Mouse (Mus musculus): ENCODE data around the gene Crcp. TPM values are rescaled to one million over a fixed set of nuclear protein-coding genes. Genes with fewer than 3 reads are reported as not detected.
A peak's percentile ranks its signal among the peaks of the same experiment; 100 is the strongest.

The Crcp gene
- total RNA-seq (2012; rRNA removed) (42.3 and 50.2 TPM in 2 replicates), total RNA-seq (2014; rRNA removed) (57.1 and 58.3 TPM in 2 replicates), polyA plus RNA-seq (2012; ENCODE audit: insufficient read length, low read depth) (63.2 and 73.6 TPM in 2 replicates)

- peaks cover 14% of the 10 kb centered on the region; the same call in 1 of the 2 replicates for H3K79me2 ChIP-seq (replicated peaks; ENCODE audit: control insufficient read depth, extremely low read depth, insufficient read depth, poor library complexity, severe bottlenecking)
- H3K27ac ChIP-seq (ENCODE audit: insufficient read depth, low read depth) = peak within 1 kb of the TSS; percentile 61
- H3K27me3 ChIP-seq (replicated peaks) = peaks cover 6% of the 10 kb centered on the region
- TF ChIP-seq MYC (IDR thresholded peaks at IDR 0.05; ENCODE audit: low read depth, low read length) (peak; percentile 83), NRF1 (IDR thresholded peaks at IDR 0.05; ENCODE audit: low read depth, low read length) (peak; percentile 83), CTCF (conservative IDR thresholded peaks at IDR 0.05 in 1 of 2, IDR thresholded peaks at IDR 0.05 in 1 of 2; ENCODE audit: low read depth in 2 of 2, low read length in 2 of 2) (no peak), RAD21 (IDR thresholded peaks at IDR 0.05; ENCODE audit: low read depth, low read length) (no peak), TCF12 (IDR thresholded peaks at IDR 0.05; ENCODE audit: low read depth, low read length) (peak; percentile 88), USF1 (IDR thresholded peaks at IDR 0.05; ENCODE audit: low read depth, low read length) (no peak), POLR2A (IDR thresholded peaks at IDR 0.05; ENCODE audit: low read depth, low read length) (peak; percentile 95), ZC3H11A (IDR thresholded peaks at IDR 0.05; ENCODE audit: low read depth, low read length) (no peak), KAT2A (IDR thresholded peaks at IDR 0.05; ENCODE audit: insufficient replicate concordance, low read length) (peak; percentile 80; the same call in 1 of the 2 replicates), SIN3A (IDR thresholded peaks at IDR 0.05; ENCODE audit: low read length) (peak; percentile 87), ZMIZ1 (IDR thresholded peaks at IDR 0.05; ENCODE audit: low read depth, low read length) (peak; percentile 80; the same call in 1 of the 2 replicates), BHLHE40 (IDR thresholded peaks at IDR 0.05; ENCODE audit: low read depth, low read length) (peak; percentile 40; the same call in 1 of the 2 replicates), ELF1 (IDR thresholded peaks at IDR 0.05; ENCODE audit: low read depth, low read length) (peak; percentile 95), IRF4 (IDR thresholded peaks at IDR 0.05; ENCODE audit: low read depth, low read length) (0 out of 2 replicates have a peak, but pooled peaks have one; percentile 23), PAX5 (IDR thresholded peaks at IDR 0.05; ENCODE audit: low read length) (no peak), MAX (IDR thresholded peaks at IDR 0.05; ENCODE audit: low read length) (peak; percentile 43; the same call in 1 of the 2 replicates), MAZ (IDR thresholded peaks at IDR 0.05; ENCODE audit: low read depth, low read length) (no peak), TBP (conservative IDR thresholded peaks at IDR 0.05; ENCODE audit: low read depth, low read length) (peak; percentile 57; the same call in 1 of the 2 replicates), MXI1 (IDR thresholded peaks at IDR 0.05; ENCODE audit: low read depth, low read length) (peak; percentile 91), POLR2AphosphoS2 (IDR thresholded peaks at IDR 0.05; ENCODE audit: low read depth, low read length) (peak; percentile 86; the same call in 1 of the 2 replicates), HCFC1 (IDR thresholded peaks at IDR 0.05; ENCODE audit: low read depth, low read length) (peak; percentile 88), CHD2 (IDR thresholded peaks at IDR 0.05; ENCODE audit: low read length) (no peak), ETS1 (conservative IDR thresholded peaks at IDR 0.05; ENCODE audit: low read depth, low read length) (no peak), JUN (IDR thresholded peaks at IDR 0.05; ENCODE audit: insufficient read depth, low read depth, low read length) (no peak), GABPA (IDR thresholded peaks at IDR 0.05; ENCODE audit: insufficient replicate concordance, low read depth, low read length) (no peak; the same call in 1 of the 2 replicates), NELFE (IDR thresholded peaks at IDR 0.05; ENCODE audit: low read depth, low read length) (peak; percentile 83), JUND (conservative IDR thresholded peaks at IDR 0.05; ENCODE audit: low read depth, low read length) (no peak)
- H3K4me2 ChIP-seq (ENCODE audit: insufficient read depth, low read depth, poor library complexity, severe bottlenecking) = peak within 1 kb of the TSS; percentile 84
- peaks cover 5 to 31% of the 10 kb centered on the region in 2 experiments for H3K36me3 ChIP-seq (replicated peaks in 1 of 2; ENCODE audit: control insufficient read depth in 1 of 2, insufficient read depth in 1 of 2, low read length in 1 of 2)
- in situ Hi-C loops (cut with MboI; ENCODE audit: low pct_ligation_motif_present, low pct_unique_long_range_greater_than_20kb, low sequenced_read_pairs) (no loop called here), dilution Hi-C loops (cut with MboI; ENCODE audit: extremely low pct_ligation_motif_present, extremely low pct_unique_long_range_greater_than_20kb, low sequenced_read_pairs) (no loop called here)
- H3K4me1 ChIP-seq (ENCODE audit: control insufficient read depth in 1 of 2, insufficient read depth in 2 of 2) = peaks cover 11 to 41% of the 10 kb centered on the region in 2 experiments
- peak within 1 kb of the TSS; percentile 78 to 96 (median 79) for H3K4me3 ChIP-seq (replicated peaks in 1 of 3; ENCODE audit: low read depth in 2 of 3, low read length in 2 of 3, poor library complexity in 1 of 3)
- peak; percentile 78 for DNase-seq (ENCODE audit: extremely low read depth)
- peak within 1 kb of the TSS; percentile 70 for H3K9ac ChIP-seq (ENCODE audit: insufficient read depth, low read depth)
- H3K9me3 ChIP-seq (replicated peaks; ENCODE audit: low read length) = no peaks in the 10 kb centered on the region
These were observed at the start of gene Crcp, which contains the start of gene Asl for GRCm38 (mm10) chr5:130029142-130029897. Gene Crcp (plus strand): TSS chr5:130029290. Gene Asl (minus strand): TSS chr5:130029247.

Measured in CH12.LX (cell line).